Mouse (Mus musculus) heart, embryonic 15.5 days (tissue): ENCODE measurements around the gene E030030I06Rik. TPM values are rescaled to one million over a fixed set of nuclear protein-coding genes. Genes with fewer than 3 reads are reported as not detected.
"Not testable (repeated sequence)": the region's sequence is repeated elsewhere in the genome, so short reads cannot be mapped to it uniquely, and the experiment has no call there.

Source experiments
- ATAC-seq: fragments of 200-750 bp; cut with Nextera tagmentation; replicated peaks from 2 replicates; pipeline ENCODE4 v1.8.0; 2017; ENCODE audit warnings: low read depth, moderate TSS enrichment; ENCODE audit not compliant: insufficient number of reproducible peaks, insufficient read depth, low FRiP score
- H3K27ac ChIP-seq: fragments of 300-500 bp; sonication (generic); 2 replicates; pipeline ENCODE4 v1.5.1; 2015; ENCODE audit warnings: mild to moderate bottlenecking, inconsistent platforms
- H3K27me3 ChIP-seq: fragments of 300-500 bp; sonication (generic); 2 replicates; pipeline ENCODE4 v1.6.1; 2015; ENCODE audit warnings: inconsistent platforms
- H3K36me3 ChIP-seq: fragments of 300-500 bp; sonication (generic); 2 replicates; pipeline ENCODE4 v1.6.1; 2015; ENCODE audit warnings: mild to moderate bottlenecking, inconsistent platforms
- H3K4me1 ChIP-seq: fragments of 300-500 bp; sonication (generic); replicated peaks from 2 replicates; pipeline ENCODE4 v1.6.1; 2015; ENCODE audit warnings: inconsistent platforms
- H3K4me2 ChIP-seq: fragments of 300-500 bp; sonication (generic); 2 replicates; pipeline ENCODE4 v1.6.1; 2015; ENCODE audit warnings: inconsistent platforms, mild to moderate bottlenecking, moderate library complexity
- H3K4me3 ChIP-seq: fragments of 300-500 bp; sonication (generic); 2 replicates; pipeline ENCODE4 v1.5.1; 2015; ENCODE audit warnings: mild to moderate bottlenecking, inconsistent platforms
- H3K9ac ChIP-seq: fragments of 300-500 bp; sonication (generic); 2 replicates; pipeline ENCODE4 v1.6.1; 2015; ENCODE audit warnings: mild to moderate bottlenecking, inconsistent platforms
- H3K9me3 ChIP-seq: fragments of 300-500 bp; sonication (generic); replicated peaks from 2 replicates; pipeline ENCODE4 v1.6.1; 2016; ENCODE audit warnings: inconsistent platforms
- WGBS: fragments of 180-500 bp; shearing (Covaris S2); methylation state at CpG from one replicate; pipeline ENCODE4 v1.1.7; 2015; ENCODE audit warnings: mixed read lengths; 5-methylcytosine and 5-hydroxymethylcytosine counted together
- polyA plus RNA-seq: library from polyadenylated mRNA; unstranded; fragments of >200 nt; fragmentation: Nextera tagmentation; extraction: Ambion mirVana; gene quantifications from 2 replicates; pipeline ENCODE4 v1.2.1, GENCODE M21; 2015

The E030030I06Rik gene
- polyA plus RNA-seq, 1 experiment from 2014 or later = 10.1 TPM

GRCm38 (mm10) chr10:22163705-22164583 lies 14.9 kb upstream of the E030030I06Rik start:
- H3K9ac ChIP-seq = not testable (repeated sequence)
- WGBS = 30% methylated on average over 16 of the region's 16 CpGs
- peaks cover 23% of the 10 kb centered on the region for H3K27me3 ChIP-seq

GRCm38 (mm10) chr10:22163279-22163678 lies 14.2 kb upstream of the E030030I06Rik start:
- H3K4me1 ChIP-seq = peaks cover 11% of the 10 kb centered on the region
- not testable (repeated sequence) for H3K27ac ChIP-seq, H3K9ac ChIP-seq, ATAC-seq, H3K9me3 ChIP-seq, H3K36me3 ChIP-seq
- peak overlapping the region; percentile 57 for H3K4me2 ChIP-seq
- H3K4me3 ChIP-seq = peak overlapping the region; percentile 23; the same call in 1 of the 2 replicates
- 9% methylated on average over 9 of the region's 9 CpGs for WGBS
- H3K27me3 ChIP-seq = peaks cover 29% of the 10 kb centered on the region

More at GRCm38 (mm10) chr10:22163705-22164583, 14.9 kb upstream of the E030030I06Rik start:
- Histone ChIP-seq H3K4me3 (peak overlapping the region; percentile 23; the same call in 1 of the 2 replicates), H3K4me2 (peak overlapping the region; percentile 57)
- H3K36me3 ChIP-seq, H3K4me1 ChIP-seq, H3K9me3 ChIP-seq, ATAC-seq, H3K27ac ChIP-seq: not testable (repeated sequence)

GRCm38 (mm10) chr10:22159581-22160140 lies 10.6 kb upstream of the E030030I06Rik start:
- H3K9me3 ChIP-seq = no peaks in the 10 kb centered on the region
- H3K27me3 ChIP-seq = peaks cover 62% of the 10 kb centered on the region
- peaks cover 14% of the 10 kb centered on the region for H3K4me1 ChIP-seq
- H3K27ac ChIP-seq = no peak overlapping the region
- H3K36me3 ChIP-seq = no peaks in the 10 kb centered on the region
- H3K4me3 ChIP-seq = no peak overlapping the region
- 8% methylated on average over 23 of the region's 23 CpGs for WGBS
- no peak overlapping the region for H3K9ac ChIP-seq
- H3K4me2 ChIP-seq = no peak overlapping the region
- no peak for ATAC-seq

- Histone ChIP-seq H3K36me3 (no peaks in the 10 kb centered on the region), H3K9ac (no peak overlapping the region), H3K4me2 (peak overlapping the region; percentile 85), H3K4me3 (peak overlapping the region; percentile 56), H3K27ac (no peak overlapping the region), H3K27me3 (peaks cover 65% of the 10 kb centered on the region), H3K4me1 (peaks cover 16% of the 10 kb centered on the region), H3K9me3 (no peaks in the 10 kb centered on the region)
- under 1% methylated on average over 24 of the region's 24 CpGs for WGBS
- no peak for ATAC-seq
Observed at GRCm38 (mm10) chr10:22159131-22159561, 10.1 kb upstream of the E030030I06Rik start.

- whole genome bisulfite sequencing = under 1% methylated on average over 48 of the region's 48 CpGs
- H3K9ac ChIP-seq = not testable (repeated sequence)
Observed at GRCm38 (mm10) chr10:22158310-22158999, 9.4 kb upstream of the E030030I06Rik start, which contains the start of the genes Raet1e and H60b. Raet1e (plus strand) TSS chr10:22158569. H60b (plus strand) TSS chr10:22158586.

GRCm38 (mm10) chr10:22154871-22155799 lies 6.1 kb upstream of the E030030I06Rik start:
- 31% methylated on average over 3 of the region's 3 CpGs for WGBS
- no peak for ATAC-seq
- H3K27me3 ChIP-seq = peaks cover 80% of the 10 kb centered on the region

More at GRCm38 (mm10) chr10:22158310-22158999, 9.4 kb upstream of the E030030I06Rik start, which contains the start of the genes Raet1e and H60b:
- Histone ChIP-seq H3K4me3 (peak within 1 kb of the TSS; percentile 56), H3K27me3 (peaks cover 72% of the 10 kb centered on the region), H3K4me1 (peaks cover 18% of the 10 kb centered on the region), H3K4me2 (peak within 1 kb of the TSS; percentile 85)
- H3K9me3 ChIP-seq, H3K36me3 ChIP-seq, H3K27ac ChIP-seq: not testable (repeated sequence)
- peak; percentile 50; the same call in 1 of the 2 replicates for ATAC-seq

GRCm38 (mm10) chr10:22154127-22154526 lies 5.1 kb upstream of the E030030I06Rik start:
- under 1% methylated on average over 34 of the region's 38 CpGs for WGBS
- H3K27ac ChIP-seq, H3K36me3 ChIP-seq, H3K9me3 ChIP-seq, ATAC-seq, H3K9ac ChIP-seq: not testable (repeated sequence)
- H3K4me1 ChIP-seq = peaks cover 38% of the 10 kb centered on the region
- peak overlapping the region; percentile 65 for H3K4me2 ChIP-seq
- peak overlapping the region; percentile 43 for H3K4me3 ChIP-seq
- H3K27me3 ChIP-seq = peaks cover 78% of the 10 kb centered on the region

More at GRCm38 (mm10) chr10:22154871-22155799, 6.1 kb upstream of the E030030I06Rik start:
- Histone ChIP-seq H3K27ac (no peak overlapping the region), H3K9ac (no peak overlapping the region), H3K4me2 (no peak overlapping the region), H3K4me3 (no peak overlapping the region), H3K4me1 (peaks cover 33% of the 10 kb centered on the region), H3K36me3 (no peaks in the 10 kb centered on the region), H3K9me3 (no peaks in the 10 kb centered on the region)

GRCm38 (mm10) chr10:22153147-22153690 lies 4.1 kb upstream of the E030030I06Rik start:
- WGBS = 17% methylated on average over 7 of the region's 7 CpGs
- peaks cover 69% of the 10 kb centered on the region for H3K27me3 ChIP-seq
- ATAC-seq, H3K4me3 ChIP-seq, H3K36me3 ChIP-seq, H3K27ac ChIP-seq, H3K9ac ChIP-seq, H3K9me3 ChIP-seq, H3K4me2 ChIP-seq: not testable (repeated sequence)
- H3K4me1 ChIP-seq = peaks cover 29% of the 10 kb centered on the region

- WGBS = 4% methylated on average over 11 of the region's 11 CpGs
- H3K4me1 ChIP-seq = peaks cover 29% of the 10 kb centered on the region
- H3K27ac ChIP-seq, ATAC-seq, H3K9me3 ChIP-seq, H3K4me2 ChIP-seq, H3K36me3 ChIP-seq, H3K9ac ChIP-seq: not testable (repeated sequence)
- H3K4me3 ChIP-seq = peak overlapping the region; percentile 76; the same call in 1 of the 2 replicates
- peaks cover 59% of the 10 kb centered on the region for H3K27me3 ChIP-seq
Observed at GRCm38 (mm10) chr10:22151863-22152640, 3.0 kb upstream of the E030030I06Rik start.
